Mouse (Mus musculus) layer of hippocampus, adult 18-20 months (tissue): Measurements from ENCODE around the gene Ajm1. TPM values are rescaled to one million over a fixed set of nuclear protein-coding genes. Genes with fewer than 3 reads are reported as not detected.

Source experiments
- DNase-seq, 2 experiments: peaks; one replicate each; pipeline ENCODE4 v3.0.0; 2022; ENCODE audit warnings: low spot score in 2 of 2
- total RNA-seq, 2 experiments: library from RNA; stranded (reverse); gene quantifications; 2 replicates each; pipeline ENCODE4 v1.2.3; 2021

The Ajm1 gene
- total RNA-seq, 2 experiments from 2014 or later, result 98.6 to 102 TPM

- peak in 1 of 2 experiments; percentile 51 for DNase-seq
Observed at GRCm38 (mm10) chr2:25534178-25534865, 47.2 kb downstream of the Ajm1 start.

- DNase-seq, result no peak
Observed at GRCm38 (mm10) chr2:25533707-25534106, 47.9 kb downstream of the Ajm1 start.

GRCm38 (mm10) chr2:25526510-25527302 is 54.9 kb downstream of the Ajm1 start:
- DNase-seq, result no peak

Other genes starting within 250 kb of the Ajm1 start
- 10 to 100 TPM; 59.6 to 62.4 TPM for gene Man1b1, start 249.4 kb downstream of the Ajm1 start, total RNA-seq
- gene Dpp7, start 225.4 kb downstream of the Ajm1 start, total RNA-seq, result 10 to 100 TPM; 35.4 to 36.7 TPM
- gene Uap1l1, start 216.1 kb downstream of the Ajm1 start, total RNA-seq, result 10 to 100 TPM; 15.6 to 19.1 TPM
- gene Sapcd2, start 209.4 kb downstream of the Ajm1 start, total RNA-seq, result 1 to 10 TPM; 3.2 to 4.1 TPM
- 10 to 100 TPM; 16.3 to 17.7 TPM for gene Entpd2, start 185.9 kb downstream of the Ajm1 start, total RNA-seq
- gene Npdc1, start 182.4 kb downstream of the Ajm1 start, total RNA-seq, result 100 to 1,000 TPM; 426 to 435 TPM
- under 1 TPM; 0.15 to 0.76 TPM for gene Fut7, start 158.5 kb downstream of the Ajm1 start, total RNA-seq
- gene Abca2, start 153.1 kb downstream of the Ajm1 start, total RNA-seq, result 100 to 1,000 TPM; 173 to 176 TPM
- 1 to 10 TPM in 1 of 2 experiments, under 1 TPM in 1; 0.66 to 1.0 TPM for gene Clic3, start 124.9 kb downstream of the Ajm1 start, total RNA-seq
- gene Paxx, start 120.7 kb downstream of the Ajm1 start, total RNA-seq, result 10 to 100 TPM; 56.7 to 61.3 TPM
- 100 to 1,000 TPM; 572 to 608 TPM for gene Ptgds, start 111.7 kb downstream of the Ajm1 start, total RNA-seq
- gene Lcn12, start 87.8 kb downstream of the Ajm1 start, total RNA-seq, result not detected
- 100 to 1,000 TPM; 114 to 115 TPM for gene Fbxw5, start 81.0 kb downstream of the Ajm1 start, total RNA-seq
- 1 to 10 TPM; 1.3 to 2.1 TPM for gene C8g, start 80.0 kb downstream of the Ajm1 start, total RNA-seq
- gene Traf2, start 34.8 kb downstream of the Ajm1 start, total RNA-seq, result 10 to 100 TPM; 10.9 to 12.0 TPM
- gene Edf1, start 23.9 kb downstream of the Ajm1 start, total RNA-seq, result 100 to 1,000 TPM; 212 to 213 TPM
- 1 to 10 TPM; 2.1 to 4.0 TPM for gene Mamdc4, start 6.9 kb downstream of the Ajm1 start, total RNA-seq
- 10 to 100 TPM; 63.0 to 66.2 TPM for gene Phpt1, start 6.5 kb downstream of the Ajm1 start, total RNA-seq
- 100 to 1,000 TPM; 150 to 155 TPM for gene Rabl6, start 26.8 kb upstream of the Ajm1 start, total RNA-seq
- not detected for gene Ccdc183, start 35.9 kb upstream of the Ajm1 start, total RNA-seq
- gene Tmem141, start 40.2 kb upstream of the Ajm1 start, total RNA-seq, result 10 to 100 TPM; 16.7 to 17.5 TPM
- 1 to 10 TPM in 1 of 2 experiments, under 1 TPM in 1; 0.56 to 1.1 TPM for gene Fcna, start 46.3 kb upstream of the Ajm1 start, total RNA-seq
- not detected for gene Lcn8, start 71.4 kb upstream of the Ajm1 start, total RNA-seq
- not detected for gene Lcn5, start 76.2 kb upstream of the Ajm1 start, total RNA-seq
- not detected for gene Lcn6, start 95.0 kb upstream of the Ajm1 start, total RNA-seq
- not detected for gene Lcn10, start 101.0 kb upstream of the Ajm1 start, total RNA-seq
- gene Obp2a, start 118.3 kb upstream of the Ajm1 start, total RNA-seq, result not detected
- 10 to 100 TPM; 92.5 to 96.1 TPM for gene Bmyc, start 125.0 kb upstream of the Ajm1 start, total RNA-seq
- not detected for gene Obp2b, start 155.3 kb upstream of the Ajm1 start, total RNA-seq
- not detected for gene Lcn3, start 183.8 kb upstream of the Ajm1 start, total RNA-seq
- gene Lcn11, start 195.3 kb upstream of the Ajm1 start, total RNA-seq, result not detected
- not detected for gene Gm13539, start 200.5 kb upstream of the Ajm1 start, total RNA-seq
- not detected for gene Glt6d1, start 234.1 kb upstream of the Ajm1 start, total RNA-seq
- gene Lcn9, start 241.4 kb upstream of the Ajm1 start, total RNA-seq, result not detected